ENCODE assay signal across 17 mouse cellular contexts in genomic region chr8:126877039-126877365, GRCm38 (mm10).
DNase-seq lines count a peak whose midpoint lies in the region; ATAC-seq and TF ChIP-seq lines count a peak whose summit lies in the region.
"Had no signal": no experiment of that assay in that cellular context is flagged by ENCODE, and none has a peak within 500 bp of the region (broad histone marks: within the 10 kb centered on the region; RNA-seq: fewer than 3 reads in every experiment).

No protein-coding gene starts in this region.

- peak; percentile 24; the same call in 1 of the 2 replicates for ATAC-seq in liver, embryonic 14.5 days (ENCODE audit: insufficient read depth)
- ATAC-seq in liver, embryonic 12.5 days, result no peak
- ATAC-seq in limb, embryonic 12.5 days (ENCODE audit: insufficient number of reproducible peaks, insufficient read depth, low FRiP score, low TSS enrichment, low read depth), result no peak
- ATAC-seq: forebrain, embryonic 14.5 days had no signal

- no peak overlapping the region for H3K9ac ChIP-seq in liver, embryonic 14.5 days (replicated peaks)
- H3K9ac ChIP-seq in liver, embryonic 12.5 days, result no peak overlapping the region
- no peak overlapping the region for H3K9ac ChIP-seq in limb, embryonic 12.5 days (replicated peaks)
- H3K9ac ChIP-seq: hindbrain, embryonic 14.5 days; midbrain, embryonic 12.5 days; neural tube, embryonic 15.5 days had no signal

- H3K27me3 ChIP-seq in kidney, adult 2 months (replicated peaks; ENCODE audit: control insufficient read depth, insufficient read depth, low read length), result no peaks in the 10 kb centered on the region
- no peaks in the 10 kb centered on the region for H3K27me3 ChIP-seq in liver, embryonic 14.5 days (ENCODE audit: control insufficient read depth, insufficient read depth, low read length)
- no peaks in the 10 kb centered on the region for H3K27me3 ChIP-seq in liver, embryonic 12.5 days (replicated peaks)
- H3K27me3 ChIP-seq in limb, embryonic 12.5 days, result no peaks in the 10 kb centered on the region
- H3K27me3 ChIP-seq: midbrain, embryonic 12.5 days; neural tube, embryonic 15.5 days had no signal

- TF ChIP-seq CTCF in kidney, adult 2 months (conservative IDR thresholded peaks at IDR 0.05; ENCODE audit: insufficient read depth, insufficient read length, low read depth, low read length), result no peak
- TF ChIP-seq CTCF in liver, embryonic 14.5 days (IDR thresholded peaks at IDR 0.05; ENCODE audit: low read depth), result no peak

- TF ChIP-seq POLR2A in kidney, adult 2 months (IDR thresholded peaks at IDR 0.05; ENCODE audit: low read depth, low read length), result no peak

- H3K4me2 ChIP-seq in liver, embryonic 14.5 days (ENCODE audit: low read depth), result no peak overlapping the region
- H3K4me2 ChIP-seq in liver, embryonic 12.5 days, result no peak overlapping the region
- no peak overlapping the region for H3K4me2 ChIP-seq in limb, embryonic 12.5 days
- H3K4me2 ChIP-seq: hindbrain, embryonic 14.5 days; midbrain, embryonic 12.5 days; neural tube, embryonic 15.5 days had no signal

- DNase-seq in kidney, adult 2 months, result peak; percentile 34
- DNase-seq in kidney, adult 18-20 months, result no peak
- no peak for DNase-seq in liver, embryonic 14.5 days (ENCODE audit: low read depth in 3 of 3, low spot score in 3 of 3)
- no peak for DNase-seq in layer of hippocampus, postnatal 10 days (ENCODE audit: low spot score in 2 of 2)
- no peak for DNase-seq in frontal cortex, postnatal 36 days (ENCODE audit: low spot score in 2 of 2)
- DNase-seq: cerebellum, postnatal 25 days; layer of hippocampus, adult 9-11 months; lung, postnatal 4 days; right cerebral cortex, postnatal 25 days; thymus, postnatal 25 days had no signal

- WGBS in kidney, adult 2 months, result 49% methylated on average over 9 of the region's 9 CpGs
- 65% methylated on average over 9 of the region's 9 CpGs for WGBS in liver, embryonic 14.5 days (ENCODE audit: insufficient replicate concordance)
- WGBS in liver, embryonic 12.5 days (ENCODE audit: insufficient replicate concordance), result 74% methylated on average over 9 of the region's 9 CpGs
- 85% methylated on average over 9 of the region's 9 CpGs for WGBS in limb, embryonic 12.5 days

- TF ChIP-seq EP300 in liver, embryonic 14.5 days (IDR thresholded peaks at IDR 0.05; ENCODE audit: low read depth), result no peak

- no peak overlapping the region for H3K4me3 ChIP-seq in kidney, adult 2 months (ENCODE audit: insufficient read depth, low read depth, low read length)
- no peak overlapping the region for H3K4me3 ChIP-seq in liver, embryonic 14.5 days (ENCODE audit: insufficient read depth in 1 of 2, low read depth in 2 of 2, low read length in 2 of 2)
- H3K4me3 ChIP-seq in liver, embryonic 12.5 days, result no peak overlapping the region
- H3K4me3 ChIP-seq in limb, embryonic 12.5 days (replicated peaks), result no peak overlapping the region
- H3K4me3 ChIP-seq: erythroblast, embryonic 14.5 days; midbrain, embryonic 12.5 days; neural tube, embryonic 15.5 days had no signal

- H3K36me3 ChIP-seq in kidney, adult 2 months (ENCODE audit: control insufficient read depth, insufficient read depth, low read length), result no peaks in the 10 kb centered on the region
- H3K36me3 ChIP-seq in liver, embryonic 14.5 days (replicated peaks; ENCODE audit: control insufficient read depth, insufficient read depth, low read depth), result no peaks in the 10 kb centered on the region
- H3K36me3 ChIP-seq in liver, embryonic 12.5 days, result no peaks in the 10 kb centered on the region
- no peaks in the 10 kb centered on the region for H3K36me3 ChIP-seq in limb, embryonic 12.5 days
- H3K36me3 ChIP-seq: midbrain, embryonic 12.5 days; neural tube, embryonic 15.5 days had no signal

- no peaks in the 10 kb centered on the region for H3K9me3 ChIP-seq in liver, embryonic 14.5 days (ENCODE audit: control insufficient read depth, low read length)
- H3K9me3 ChIP-seq in liver, embryonic 12.5 days (replicated peaks), result no peaks in the 10 kb centered on the region
- H3K9me3 ChIP-seq in limb, embryonic 12.5 days, result no peaks in the 10 kb centered on the region
- H3K9me3 ChIP-seq: midbrain, embryonic 12.5 days; neural tube, embryonic 15.5 days had no signal

- H3K27ac ChIP-seq in kidney, adult 2 months (ENCODE audit: insufficient read depth, low read depth, low read length), result peak overlapping the region; percentile 85
- no peak overlapping the region for H3K27ac ChIP-seq in liver, embryonic 14.5 days
- no peak overlapping the region for H3K27ac ChIP-seq in liver, embryonic 12.5 days
- peak overlapping the region; percentile 53 for H3K27ac ChIP-seq in limb, embryonic 12.5 days
- H3K27ac ChIP-seq: hindbrain, embryonic 14.5 days; midbrain, embryonic 12.5 days; neural tube, embryonic 15.5 days had no signal

- peaks cover 31% of the 10 kb centered on the region for H3K4me1 ChIP-seq in kidney, adult 2 months (ENCODE audit: control insufficient read depth, insufficient read depth, low read length)
- H3K4me1 ChIP-seq in liver, embryonic 14.5 days (replicated peaks; ENCODE audit: control insufficient read depth in 2 of 2, insufficient read depth in 2 of 2, low read length in 1 of 2), result peaks cover 0 to 14% of the 10 kb centered on the region in 2 experiments; a peak in 2 of 4 replicates
- peaks cover 14% of the 10 kb centered on the region; the same call in 1 of the 2 replicates for H3K4me1 ChIP-seq in liver, embryonic 12.5 days
- H3K4me1 ChIP-seq in limb, embryonic 12.5 days (replicated peaks), result peaks cover 31% of the 10 kb centered on the region
- H3K4me1 ChIP-seq: midbrain, embryonic 12.5 days had no signal

Comparison
In these comparisons a context has a peak if more than half of its experiments do, and no peak if none do; other contexts are left out.
1. H3K27ac ChIP-seq: peak in kidney, adult 2 months (single experiment) and limb, embryonic 12.5 days (single experiment); none in liver, embryonic 14.5 days (single experiment) and liver, embryonic 12.5 days (single experiment).